Mouse (Mus musculus) heart, embryonic 12.5 days (tissue): ENCODE results near the gene Dlx1. TPM values are rescaled to one million over a fixed set of nuclear protein-coding genes. Genes with fewer than 3 reads are reported as not detected.

Experiments used
- ATAC-seq: fragments of 200-750 bp; cut with Nextera tagmentation; 2 replicates; pipeline ENCODE4 v1.8.0; 2017; ENCODE audit warnings: moderate TSS enrichment, moderate library complexity; ENCODE audit not compliant: insufficient number of reproducible peaks, low FRiP score
- H3K27ac ChIP-seq: fragments of 300-500 bp; sonication (generic); 2 replicates; pipeline ENCODE4 v1.5.1; 2016; ENCODE audit warnings: mild to moderate bottlenecking, moderate library complexity; ENCODE audit not compliant: poor library complexity, severe bottlenecking
- H3K27me3 ChIP-seq: fragments of 300-500 bp; sonication (generic); replicated peaks from 2 replicates; pipeline ENCODE4 v1.6.1; 2016; ENCODE audit warnings: mild to moderate bottlenecking, moderate library complexity
- H3K36me3 ChIP-seq: fragments of 300-500 bp; sonication (generic); 2 replicates; pipeline ENCODE4 v1.6.1; 2016; ENCODE audit warnings: mild to moderate bottlenecking, moderate library complexity
- H3K4me1 ChIP-seq: fragments of 300-500 bp; sonication (generic); replicated peaks from 2 replicates; pipeline ENCODE4 v1.6.1; 2016; ENCODE audit warnings: mild to moderate bottlenecking
- H3K4me2 ChIP-seq: fragments of 300-500 bp; sonication (generic); 2 replicates; pipeline ENCODE4 v1.6.1; 2016; ENCODE audit warnings: mild to moderate bottlenecking, moderate library complexity
- H3K4me3 ChIP-seq: fragments of 300-500 bp; sonication (generic); 2 replicates; pipeline ENCODE4 v1.5.1; 2016; ENCODE audit warnings: mild to moderate bottlenecking
- H3K9ac ChIP-seq: fragments of 300-500 bp; sonication (generic); 2 replicates; pipeline ENCODE4 v1.6.1; 2016; ENCODE audit warnings: mild to moderate bottlenecking, moderate library complexity
- H3K9me3 ChIP-seq: fragments of 300-500 bp; sonication (generic); replicated peaks from 2 replicates; pipeline ENCODE4 v1.6.1; 2016; ENCODE audit warnings: mild to moderate bottlenecking, moderate library complexity
- WGBS: fragments of 180-500 bp; shearing (Covaris S2); methylation state at CpG from one replicate; pipeline ENCODE4 v1.1.7; 2016; 5-methylcytosine and 5-hydroxymethylcytosine counted together
- polyA plus RNA-seq: library from polyadenylated mRNA; unstranded; fragments of >200 nt; fragmentation: Nextera tagmentation; extraction: Ambion mirVana; gene quantifications from 2 replicates; pipeline ENCODE4 v1.2.1, GENCODE M21; 2016

Dlx1 gene
- polyA plus RNA-seq, 1 experiment from 2014 or later, result 0.47 TPM

GRCm38 (mm10) chr2:71499276-71500230 lies 28.4 kb upstream of the Dlx1 start:
- WGBS, result 76% methylated on average over 16 of the region's 16 CpGs
- no peak overlapping the region for H3K4me2 ChIP-seq
- H3K9me3 ChIP-seq, result no peaks in the 10 kb centered on the region
- H3K4me3 ChIP-seq, result no peak overlapping the region
- no peak overlapping the region for H3K9ac ChIP-seq
- no peak for ATAC-seq
- H3K4me1 ChIP-seq, result no peaks in the 10 kb centered on the region; the same call in 1 of the 2 replicates
- H3K36me3 ChIP-seq, result no peaks in the 10 kb centered on the region
- no peak overlapping the region for H3K27ac ChIP-seq
- H3K27me3 ChIP-seq, result no peaks in the 10 kb centered on the region

- no peaks in the 10 kb centered on the region for H3K9me3 ChIP-seq
- H3K27me3 ChIP-seq, result no peaks in the 10 kb centered on the region
- 73% methylated on average over 9 of the region's 9 CpGs for WGBS
- H3K4me2 ChIP-seq, result no peak overlapping the region
- no peak overlapping the region for H3K4me3 ChIP-seq
- no peaks in the 10 kb centered on the region; the same call in 1 of the 2 replicates for H3K4me1 ChIP-seq
- no peak overlapping the region for H3K27ac ChIP-seq
- H3K9ac ChIP-seq, result no peak overlapping the region
- ATAC-seq, result no peak
- no peaks in the 10 kb centered on the region for H3K36me3 ChIP-seq
Observed at GRCm38 (mm10) chr2:71504852-71505251, 23.1 kb upstream of the Dlx1 start.

DNA sequence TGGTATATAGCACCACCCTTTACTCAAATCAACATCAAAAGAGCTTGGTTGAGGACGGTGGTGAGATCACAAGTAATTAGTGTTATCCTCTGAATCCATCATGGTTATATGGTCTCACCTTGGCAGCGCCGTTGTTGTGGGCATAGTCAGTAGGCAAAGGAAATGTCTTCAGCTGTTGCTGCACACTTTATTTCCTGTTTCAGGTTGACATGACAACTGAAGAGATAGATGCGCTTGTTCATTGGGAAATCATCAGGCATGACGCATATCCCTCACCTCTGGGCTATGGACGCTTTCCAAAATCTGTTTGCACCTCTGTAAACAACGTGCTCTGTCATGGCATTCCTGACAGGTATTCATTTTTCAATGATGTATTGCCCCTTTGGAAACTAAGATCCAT lies 16.7 kb upstream of the Dlx1 start:
- Histone ChIP-seq H3K4me3 (no peak overlapping the region), H3K4me1 (no peaks in the 10 kb centered on the region; the same call in 1 of the 2 replicates), H3K9ac (no peak overlapping the region), H3K27me3 (no peaks in the 10 kb centered on the region), H3K27ac (no peak overlapping the region), H3K36me3 (0 out of 2 replicates have a peak, but pooled peaks cover 8% of the 10 kb centered on the region), H3K9me3 (no peaks in the 10 kb centered on the region), H3K4me2 (no peak overlapping the region)
- no peak for ATAC-seq
- 86% methylated on average over 7 of the region's 7 CpGs for WGBS

DNA sequence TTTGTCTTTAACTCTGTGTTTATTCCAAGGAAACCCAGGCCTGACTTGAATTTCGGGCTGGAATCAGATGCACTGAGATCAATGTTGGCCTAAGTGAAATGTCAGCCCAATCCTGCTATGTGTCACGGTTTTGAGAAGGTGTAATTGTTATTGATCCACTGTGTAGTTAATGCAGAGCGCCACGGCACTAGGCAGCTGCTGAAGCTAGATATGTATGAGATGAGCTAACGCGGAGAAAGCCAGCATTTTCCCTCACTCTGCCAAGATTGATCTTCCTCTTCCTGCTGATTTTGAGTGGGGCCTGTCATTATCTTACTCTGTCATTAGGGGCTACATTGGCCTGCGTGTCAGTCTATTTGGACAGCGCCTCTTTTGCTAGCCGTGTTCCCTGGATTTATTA lies 15.6 kb upstream of the Dlx1 start:
- Histone ChIP-seq H3K27ac (no peak overlapping the region), H3K4me2 (no peak overlapping the region), H3K9me3 (no peaks in the 10 kb centered on the region), H3K4me3 (no peak overlapping the region), H3K36me3 (0 out of 2 replicates have a peak, but pooled peaks cover 8% of the 10 kb centered on the region), H3K27me3 (no peaks in the 10 kb centered on the region), H3K9ac (no peak overlapping the region), H3K4me1 (no peaks in the 10 kb centered on the region; the same call in 1 of the 2 replicates)
- WGBS, result 79% methylated on average over 9 of the region's 9 CpGs
- ATAC-seq, result no peak

DNA sequence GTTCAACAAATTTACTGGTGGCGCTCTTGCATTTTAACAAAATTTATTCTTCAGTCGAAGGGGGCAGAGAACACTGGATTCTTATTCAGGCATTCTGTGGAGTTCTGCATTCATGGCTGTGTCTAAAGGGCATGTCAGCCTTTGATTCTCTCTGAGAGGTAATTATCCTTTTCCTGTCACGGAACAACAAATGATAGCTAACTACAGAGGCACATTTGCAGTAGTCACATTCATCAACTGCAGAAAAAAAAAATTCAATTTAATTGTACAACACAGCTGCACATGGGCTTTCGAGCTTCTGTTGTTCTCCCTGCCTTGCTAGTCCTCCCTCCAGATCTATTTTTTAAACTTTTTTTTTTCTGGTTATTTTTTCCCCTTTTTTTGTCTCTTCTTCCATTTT lies 10.9 kb upstream of the Dlx1 start:
- Histone ChIP-seq H3K27ac (no peak overlapping the region), H3K36me3 (no peaks in the 10 kb centered on the region), H3K4me2 (no peak overlapping the region), H3K9ac (no peak overlapping the region), H3K4me3 (no peak overlapping the region), H3K27me3 (peaks cover 19% of the 10 kb centered on the region), H3K4me1 (no peaks in the 10 kb centered on the region), H3K9me3 (no peaks in the 10 kb centered on the region)
- ATAC-seq, result no peak
- 78% methylated on average over 4 of the region's 4 CpGs for WGBS

GRCm38 (mm10) chr2:71517466-71518099 lies 10.3 kb upstream of the Dlx1 start:
- ATAC-seq, result no peak
- Histone ChIP-seq H3K4me1 (no peaks in the 10 kb centered on the region), H3K9ac (no peak overlapping the region), H3K27ac (no peak overlapping the region), H3K9me3 (no peaks in the 10 kb centered on the region), H3K27me3 (peaks cover 21% of the 10 kb centered on the region), H3K4me3 (no peak overlapping the region), H3K4me2 (no peak overlapping the region), H3K36me3 (no peaks in the 10 kb centered on the region)
- 82% methylated on average over 8 of the region's 8 CpGs for WGBS

DNA sequence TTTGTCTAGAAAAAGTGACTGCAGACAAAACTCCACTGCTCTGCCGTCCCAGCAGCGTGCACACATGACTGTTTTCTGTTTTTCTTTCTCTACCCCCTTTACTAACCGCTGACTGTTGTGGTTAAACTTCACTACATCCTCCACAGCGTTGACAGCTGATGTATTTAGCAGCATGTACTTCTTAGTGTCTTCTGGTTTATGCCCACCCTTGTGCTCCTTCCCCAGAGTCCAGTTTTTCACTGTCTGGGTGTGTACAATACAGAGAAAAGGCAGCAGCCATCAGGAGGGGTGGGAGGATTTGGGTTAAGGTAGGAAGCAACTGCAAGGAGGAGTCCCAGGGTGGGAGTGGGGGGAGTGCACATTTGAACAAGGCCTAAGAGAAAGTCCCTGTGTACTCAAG lies 5.0 kb upstream of the Dlx1 start:
- WGBS, result 36% methylated on average over 4 of the region's 4 CpGs
- ATAC-seq, result no peak
- no peaks in the 10 kb centered on the region for H3K36me3 ChIP-seq
- H3K9me3 ChIP-seq, result no peaks in the 10 kb centered on the region
- no peak overlapping the region for H3K4me2 ChIP-seq
- no peak overlapping the region for H3K4me3 ChIP-seq
- peaks cover 70% of the 10 kb centered on the region for H3K27me3 ChIP-seq
- H3K9ac ChIP-seq, result no peak overlapping the region
- H3K4me1 ChIP-seq, result no peaks in the 10 kb centered on the region
- H3K27ac ChIP-seq, result no peak overlapping the region

DNA sequence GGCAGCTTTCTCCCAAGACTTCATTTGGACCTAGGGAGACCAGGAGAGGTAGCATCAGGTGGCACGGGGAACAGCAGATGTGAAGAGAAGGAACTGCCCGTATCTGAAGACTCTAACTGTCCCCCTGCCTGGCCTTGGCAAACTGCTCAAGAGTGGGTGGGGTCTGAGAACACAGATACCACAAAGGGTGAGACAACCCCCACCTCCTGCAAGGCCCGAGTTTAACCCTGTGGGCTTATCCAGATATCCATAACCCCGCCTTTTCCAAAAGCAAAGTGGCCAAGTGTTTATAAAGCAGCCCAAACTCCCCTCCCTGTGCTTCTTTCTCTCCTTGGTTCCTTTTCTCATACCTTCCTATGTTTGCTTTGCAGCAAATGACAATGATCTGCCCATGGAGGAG lies 4.5 kb upstream of the Dlx1 start:
- H3K4me3 ChIP-seq, result no peak overlapping the region
- peaks cover 75% of the 10 kb centered on the region for H3K27me3 ChIP-seq
- peaks cover 2% of the 10 kb centered on the region for H3K4me1 ChIP-seq
- no peak overlapping the region for H3K4me2 ChIP-seq
- ATAC-seq, result no peak
- no peaks in the 10 kb centered on the region for H3K9me3 ChIP-seq
- H3K27ac ChIP-seq, result no peak overlapping the region
- H3K36me3 ChIP-seq, result no peaks in the 10 kb centered on the region
- H3K9ac ChIP-seq, result no peak overlapping the region
- WGBS, result 27% methylated on average over 4 of the region's 4 CpGs

GRCm38 (mm10) chr2:71524763-71525162 lies 3.1 kb upstream of the Dlx1 start:
- WGBS, result 28% methylated on average over 13 of the region's 13 CpGs
- H3K9me3 ChIP-seq, result no peaks in the 10 kb centered on the region
- peaks cover 85% of the 10 kb centered on the region for H3K27me3 ChIP-seq
- H3K9ac ChIP-seq, result no peak overlapping the region
- H3K4me3 ChIP-seq, result no peak overlapping the region
- no peak for ATAC-seq
- H3K36me3 ChIP-seq, result no peaks in the 10 kb centered on the region
- no peak overlapping the region for H3K27ac ChIP-seq
- H3K4me2 ChIP-seq, result no peak overlapping the region
- H3K4me1 ChIP-seq, result peaks cover 13% of the 10 kb centered on the region

DNA sequence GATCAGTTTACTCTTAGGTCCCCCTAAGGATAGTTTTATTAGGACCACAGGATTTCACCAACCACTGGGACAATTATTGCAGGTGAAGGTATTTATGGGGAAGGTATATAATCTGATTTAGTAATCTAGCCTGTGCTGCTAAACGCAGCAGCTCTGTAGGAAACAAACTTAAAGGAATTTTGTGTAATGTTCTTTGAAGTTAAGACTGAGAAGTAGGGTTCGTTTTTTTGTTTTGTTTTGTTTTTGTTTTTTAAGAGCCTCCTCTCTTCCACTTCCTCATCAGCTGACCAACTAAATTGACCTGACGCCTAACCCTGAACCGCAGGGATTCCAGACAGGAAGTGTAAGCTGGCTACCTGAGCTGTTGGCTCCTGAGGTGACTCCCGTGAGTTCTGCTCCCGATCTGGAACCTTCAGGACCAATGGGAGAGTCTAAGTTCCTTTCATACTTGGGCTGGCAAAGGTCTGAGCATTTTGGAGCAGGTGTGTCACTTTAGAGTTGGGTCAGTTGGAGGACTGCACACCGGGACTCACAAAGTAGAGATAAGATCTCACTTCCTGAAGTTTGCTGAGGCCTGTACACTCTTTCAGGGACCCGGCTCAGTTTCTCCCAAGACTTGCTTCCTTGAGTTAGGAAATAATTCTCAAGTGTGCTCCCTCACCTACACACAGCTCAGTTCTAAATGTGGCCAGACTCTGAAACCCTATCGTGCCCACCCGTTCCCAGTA lies 1.2 kb upstream of the Dlx1 start:
- no peak overlapping the region for H3K9ac ChIP-seq
- no peaks in the 10 kb centered on the region for H3K9me3 ChIP-seq
- H3K4me1 ChIP-seq, result peaks cover 21% of the 10 kb centered on the region
- H3K27ac ChIP-seq, result no peak overlapping the region
- peaks cover 88% of the 10 kb centered on the region for H3K27me3 ChIP-seq
- no peaks in the 10 kb centered on the region for H3K36me3 ChIP-seq
- H3K4me3 ChIP-seq, result no peak overlapping the region
- no peak overlapping the region for H3K4me2 ChIP-seq
- no peak for ATAC-seq
- 3% methylated on average over 10 of the region's 10 CpGs for WGBS
